Comparison of ENCODE assay signal across 10 mouse cellular contexts in genomic region chr4:52152565-52153164, GRCm38 (mm10).
DNase-seq lines count a peak whose midpoint lies in the region; ATAC-seq and TF ChIP-seq lines count a peak whose summit lies in the region.
"Had no signal": no experiment of that assay in that cellular context is flagged by ENCODE, and none has a peak within 500 bp of the region (broad histone marks: within the 10 kb centered on the region; RNA-seq: fewer than 3 reads in every experiment).

No protein-coding gene starts in this region.

- no peaks in the 10 kb centered on the region for H3K4me1 ChIP-seq in hindbrain, postnatal 0 days (ENCODE audit: insufficient read depth, low read length)
- H3K4me1 ChIP-seq in hindbrain, embryonic 16.5 days (ENCODE audit: control insufficient read depth, insufficient read depth, low read depth, low read length) = no peaks in the 10 kb centered on the region
- H3K4me1 ChIP-seq: limb, embryonic 15.5 days had no signal

- H3K4me3 ChIP-seq in hindbrain, postnatal 0 days (ENCODE audit: low read length) = no peak overlapping the region
- no peak overlapping the region for H3K4me3 ChIP-seq in hindbrain, embryonic 16.5 days (ENCODE audit: low read length)
- H3K4me3 ChIP-seq: limb, embryonic 15.5 days had no signal

- no peaks in the 10 kb centered on the region for H3K36me3 ChIP-seq in hindbrain, postnatal 0 days (ENCODE audit: insufficient read depth, low read length)
- no peaks in the 10 kb centered on the region for H3K36me3 ChIP-seq in hindbrain, embryonic 16.5 days (ENCODE audit: control insufficient read depth, insufficient read depth, low read length)
- H3K36me3 ChIP-seq: limb, embryonic 15.5 days had no signal

- no peak overlapping the region for H3K9ac ChIP-seq in hindbrain, postnatal 0 days (replicated peaks; ENCODE audit: low read length)
- H3K9ac ChIP-seq in hindbrain, embryonic 16.5 days (ENCODE audit: low read depth, low read length) = no peak overlapping the region
- H3K9ac ChIP-seq: limb, embryonic 15.5 days had no signal

- H3K27me3 ChIP-seq in hindbrain, postnatal 0 days (ENCODE audit: insufficient read depth, low read length) = no peaks in the 10 kb centered on the region
- H3K27me3 ChIP-seq in hindbrain, embryonic 16.5 days (replicated peaks; ENCODE audit: control insufficient read depth, insufficient read depth, low read length) = no peaks in the 10 kb centered on the region
- H3K27me3 ChIP-seq: limb, embryonic 15.5 days had no signal

- 72% methylated on average over 6 of the region's 6 CpGs for WGBS in hindbrain, postnatal 0 days
- WGBS in hindbrain, embryonic 16.5 days = 77% methylated on average over 6 of the region's 6 CpGs

- no peak for ATAC-seq in hindbrain, postnatal 0 days
- ATAC-seq in hindbrain, embryonic 16.5 days = no peak

- no peak overlapping the region for H3K4me2 ChIP-seq in hindbrain, postnatal 0 days (ENCODE audit: low read depth, low read length)
- no peak overlapping the region for H3K4me2 ChIP-seq in hindbrain, embryonic 16.5 days (ENCODE audit: low read length)
- H3K4me2 ChIP-seq: limb, embryonic 15.5 days had no signal

- peak; percentile 47 for DNase-seq in hindbrain, postnatal 0 days (ENCODE audit: low spot score)
- DNase-seq in retina, adult 2 months (ENCODE audit: low read depth, low spot score) = peak; percentile 6
- DNase-seq in retina, embryonic 14.5 days (ENCODE audit: low spot score) = no peak
- peak; percentile 8 for DNase-seq in embryo, embryonic 11 days
- no peak for DNase-seq in B cell, adult 2 months
- DNase-seq in adrenal gland, adult (ENCODE audit: inconsistent age in 2 of 2, low spot score in 1 of 2) = no peak
- DNase-seq: gastrocnemius, postnatal 10 days; thymus, postnatal 25 days had no signal

- peak; percentile 49 for TF ChIP-seq CTCF in hindbrain, postnatal 0 days (IDR thresholded peaks at IDR 0.05; ENCODE audit: low read depth)

- no peak overlapping the region for H3K27ac ChIP-seq in hindbrain, postnatal 0 days
- no peak overlapping the region for H3K27ac ChIP-seq in hindbrain, embryonic 16.5 days (ENCODE audit: low read depth, low read length)
- H3K27ac ChIP-seq: limb, embryonic 15.5 days had no signal

- no peaks in the 10 kb centered on the region for H3K9me3 ChIP-seq in hindbrain, postnatal 0 days (ENCODE audit: low read length)
- no peaks in the 10 kb centered on the region for H3K9me3 ChIP-seq in hindbrain, embryonic 16.5 days (ENCODE audit: control insufficient read depth, low read length)
- H3K9me3 ChIP-seq: limb, embryonic 15.5 days had no signal

Comparison
In these comparisons a context has a peak if more than half of its experiments do, and no peak if none do; other contexts are left out.
1. DNase-seq: peak in hindbrain, postnatal 0 days (single experiment), retina, adult 2 months (single experiment) and embryo, embryonic 11 days (single experiment); none in retina, embryonic 14.5 days (single experiment), B cell, adult 2 months (0 of 2) and adrenal gland, adult (0 of 2).